Mouse (Mus musculus) cerebellum, postnatal 36 days (tissue): ENCODE measurements around the gene Cd248.
"Not testable (repeated sequence)": the region's sequence is repeated elsewhere in the genome, so short reads cannot be mapped to it uniquely, and the experiment has no call there.

ENCODE experiments used
- DNase-seq, 2 experiments: peaks; one replicate each; pipeline ENCODE4 v3.0.0; 2021 to 2022; ENCODE audit warnings: mixed read lengths in 2 of 2

The Cd248 gene

DNA sequence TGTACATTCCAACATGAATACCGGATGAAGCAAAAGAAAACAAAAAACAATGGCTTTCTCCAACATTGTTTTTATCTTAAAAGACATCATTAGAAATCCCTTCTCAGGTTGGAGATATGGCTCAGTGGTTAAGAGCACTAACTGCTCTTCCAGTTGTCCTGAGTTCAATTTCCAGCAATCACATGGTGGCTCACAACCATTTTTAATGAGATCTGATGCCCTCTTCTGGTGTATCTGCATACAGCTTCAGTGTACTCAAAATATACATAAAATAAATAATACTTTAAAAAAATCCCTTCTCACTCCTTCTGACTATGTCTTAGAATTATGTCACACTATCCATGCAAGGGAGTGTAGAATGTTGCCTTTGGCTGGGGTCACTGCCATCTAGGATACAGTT, 11.4 kb downstream of the Cd248 start:
- no peak for DNase-seq

DNA sequence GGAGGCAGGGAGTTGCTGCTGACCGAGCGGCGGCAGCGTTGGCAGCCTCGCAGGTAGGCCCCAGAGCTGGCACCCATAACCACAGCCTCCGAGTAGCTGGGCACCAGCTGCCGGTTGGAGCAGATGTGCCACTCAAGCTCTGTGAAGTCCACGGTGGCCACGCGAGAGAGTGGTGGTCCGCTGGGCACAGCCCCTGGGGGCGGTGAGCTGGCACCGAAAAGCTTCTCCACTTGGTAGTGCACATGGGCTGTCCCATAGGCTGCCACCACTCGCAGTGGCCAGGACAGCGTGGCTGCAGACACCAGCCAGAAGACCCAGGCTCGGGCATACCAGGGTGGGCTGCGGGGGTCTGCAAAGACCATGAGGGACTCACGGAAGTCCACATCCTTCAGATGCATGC, 14.1 kb downstream of the Cd248 start:
- no peak for DNase-seq

DNA sequence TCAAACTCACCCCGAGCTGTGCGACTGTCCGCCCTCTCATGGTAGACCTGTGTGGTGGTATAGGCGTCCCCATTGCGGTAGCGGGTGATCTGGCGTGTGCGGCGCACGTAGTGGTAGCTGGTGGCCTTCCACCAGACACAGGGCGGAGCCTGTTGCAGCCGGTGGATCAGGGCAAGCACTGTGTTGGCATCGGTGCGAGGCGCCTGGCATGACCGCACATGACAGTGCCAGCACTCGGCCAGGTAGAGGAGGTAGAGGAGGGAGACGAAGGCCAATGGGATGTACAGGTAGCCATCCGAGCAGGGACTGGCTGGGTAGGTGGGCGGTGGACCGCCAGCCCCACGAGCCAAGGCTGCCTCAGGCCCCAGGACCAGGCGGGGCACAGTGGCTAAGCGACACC, 14.7 kb downstream of the Cd248 start:
- DNase-seq = peak in 1 of 2 experiments; percentile 22

DNA sequence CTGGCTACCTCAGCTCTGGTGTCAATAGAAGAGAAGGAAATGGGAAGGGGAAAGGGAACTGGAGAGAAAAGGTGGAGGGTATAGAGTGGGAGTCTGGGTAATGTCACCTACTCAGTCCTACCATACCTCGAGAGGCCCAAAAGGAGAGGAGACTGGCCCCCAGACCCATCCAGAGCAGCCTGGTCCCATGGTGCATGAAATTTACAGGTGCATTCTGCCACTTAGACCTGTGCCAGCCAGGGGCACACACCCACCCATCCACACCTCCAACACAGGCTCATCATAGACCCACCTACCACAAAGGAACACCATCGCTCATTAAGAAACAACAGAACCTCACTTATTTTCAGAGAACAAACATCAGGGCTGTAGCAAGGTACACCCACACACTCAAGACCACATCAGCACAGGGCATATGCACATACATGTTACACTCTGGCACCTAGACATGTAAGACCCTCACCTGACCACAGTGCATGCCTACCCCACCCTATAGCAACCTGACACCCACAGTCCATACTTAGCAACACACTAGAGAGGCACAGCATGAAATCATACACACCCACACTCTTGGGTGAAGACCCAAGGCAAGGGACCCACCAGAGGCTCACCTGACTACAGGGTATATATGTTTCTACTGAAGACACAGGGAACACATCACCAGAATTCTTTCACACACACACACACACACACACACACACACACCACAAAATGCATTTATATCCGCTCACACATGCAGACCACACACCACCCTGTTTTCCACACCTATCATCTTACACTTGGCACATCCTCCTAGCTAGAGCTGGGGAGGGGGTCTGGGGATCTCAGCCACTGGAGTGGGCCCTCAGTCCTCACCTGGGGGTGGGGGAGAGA, 16.3 kb downstream of the Cd248 start:
- DNase-seq = peak in 1 of 2 experiments; percentile 16

DNA sequence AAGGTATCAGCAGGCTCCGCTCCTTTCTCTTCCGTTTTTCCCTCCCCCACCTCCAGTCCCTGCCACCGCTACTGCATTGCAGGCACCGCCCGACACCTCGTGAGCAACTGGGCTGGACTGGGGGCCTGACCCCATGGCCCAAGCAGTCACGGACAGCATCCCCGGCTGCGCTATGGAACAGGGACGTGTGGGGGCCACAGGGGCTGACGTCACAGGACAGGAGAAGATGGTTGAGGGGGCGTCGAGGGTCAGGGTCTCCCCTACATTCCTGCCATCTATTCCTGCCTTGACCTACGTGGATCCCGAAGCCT, 16.9 kb downstream of the Cd248 start:
- peak in 1 of 2 experiments; percentile 49 for DNase-seq

DNA sequence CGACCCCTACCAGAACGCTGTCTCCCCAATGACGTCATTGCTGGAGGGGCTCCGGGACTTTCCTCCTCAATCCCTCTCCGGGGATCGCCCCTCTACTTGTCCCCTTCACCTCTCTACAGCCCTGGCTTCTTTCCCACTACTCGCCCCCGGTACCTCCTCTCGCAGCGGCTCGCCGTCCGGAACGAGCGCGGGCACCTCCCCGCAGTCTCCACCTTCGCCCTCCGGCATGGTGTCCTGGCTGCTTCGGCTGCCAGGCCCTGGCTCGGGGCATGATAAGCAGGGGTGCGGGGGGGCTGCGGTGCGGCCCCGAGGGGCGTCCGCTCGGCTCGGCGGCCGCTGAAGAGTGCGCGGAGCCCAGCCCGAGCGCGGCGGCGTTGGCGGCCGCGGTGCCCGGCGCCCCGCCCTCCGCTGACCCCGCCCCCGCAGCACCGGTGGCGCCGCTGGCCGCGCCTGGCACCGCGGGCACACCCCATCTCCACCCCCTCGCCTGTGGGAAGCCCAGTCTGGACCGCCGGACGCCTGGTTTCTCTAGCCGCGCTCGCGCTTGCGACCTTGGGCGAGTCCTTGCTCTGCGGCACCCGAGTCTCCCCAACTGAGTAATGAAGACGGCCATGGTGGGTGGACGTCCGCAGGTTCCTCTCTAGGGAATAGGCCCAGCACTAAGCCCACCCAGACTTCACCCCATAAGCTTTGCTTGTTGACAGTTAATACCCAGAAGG, 17.4 kb downstream of the Cd248 start, which contains the start of gene Tmem151a:
TSS of gene Tmem151a (minus strand) at position 387 of the 719 bp plus-strand sequence.
- peak; percentile 63 to 75 for DNase-seq

DNA sequence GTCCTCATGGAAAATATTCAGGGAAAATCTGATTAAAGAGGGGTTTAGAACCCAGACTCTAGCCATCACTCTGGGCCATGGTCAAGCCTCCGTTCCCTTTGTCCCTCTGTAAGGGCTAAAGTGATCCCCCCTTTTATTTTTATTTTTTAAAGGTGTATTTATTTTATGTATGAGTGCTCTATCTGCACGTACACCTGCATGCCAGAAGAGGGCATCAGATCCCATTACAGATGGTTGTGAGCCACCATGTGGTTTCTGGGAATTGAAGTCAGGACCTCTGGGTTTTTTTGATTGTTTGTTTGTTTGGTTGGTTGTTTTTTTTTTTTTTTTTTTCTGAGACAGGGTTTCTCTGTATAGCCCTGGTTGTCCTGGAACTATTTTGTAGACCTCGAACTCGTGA, 18.7 kb downstream of the Cd248 start:
- not testable (repeated sequence) for DNase-seq

DNA sequence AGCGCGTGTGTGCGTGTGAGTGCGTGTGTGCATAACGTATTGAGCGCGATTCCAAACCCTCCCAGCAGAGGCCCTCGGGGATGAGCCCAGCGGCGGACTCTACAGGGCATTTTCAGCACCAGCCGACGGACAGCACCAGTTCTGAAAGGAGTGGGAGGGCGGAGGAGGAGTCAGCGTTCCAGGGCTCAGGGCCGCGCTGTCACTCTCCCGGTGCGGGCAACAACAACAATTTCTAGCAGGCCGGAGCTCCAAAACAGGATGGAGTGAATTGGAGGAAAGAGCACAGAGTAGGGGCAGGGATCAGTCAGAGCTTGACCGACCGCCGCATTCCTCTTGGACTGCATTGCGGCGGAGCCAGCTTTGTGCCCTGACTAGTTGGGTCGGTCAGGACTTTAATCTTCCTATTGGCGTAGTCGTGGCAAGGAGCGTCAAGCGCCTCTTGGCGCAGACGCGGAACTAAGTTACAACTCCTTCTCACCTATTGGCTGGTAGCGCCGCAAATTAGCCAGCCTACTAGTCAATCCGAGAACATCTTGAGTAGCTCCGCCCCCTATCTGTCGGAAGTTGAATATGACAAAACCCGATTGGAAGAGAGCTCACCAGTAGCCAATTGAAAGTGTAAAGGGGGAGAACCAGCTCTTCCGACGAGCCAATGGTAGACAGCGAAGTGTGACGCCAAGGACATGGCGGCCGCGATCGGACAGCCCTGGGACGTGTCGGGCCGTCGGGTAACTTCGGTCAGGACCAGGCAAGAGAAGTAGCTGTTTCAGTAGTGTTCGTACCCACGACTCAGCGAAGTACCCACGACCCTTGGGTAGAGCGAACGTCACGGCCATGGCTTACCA, 20.2 kb downstream of the Cd248 start, which contains the start of gene Yif1a:
TSS of gene Yif1a (plus strand) at position 655 of the 845 bp plus-strand sequence.
- DNase-seq = peak; percentile 89 to 94

DNA sequence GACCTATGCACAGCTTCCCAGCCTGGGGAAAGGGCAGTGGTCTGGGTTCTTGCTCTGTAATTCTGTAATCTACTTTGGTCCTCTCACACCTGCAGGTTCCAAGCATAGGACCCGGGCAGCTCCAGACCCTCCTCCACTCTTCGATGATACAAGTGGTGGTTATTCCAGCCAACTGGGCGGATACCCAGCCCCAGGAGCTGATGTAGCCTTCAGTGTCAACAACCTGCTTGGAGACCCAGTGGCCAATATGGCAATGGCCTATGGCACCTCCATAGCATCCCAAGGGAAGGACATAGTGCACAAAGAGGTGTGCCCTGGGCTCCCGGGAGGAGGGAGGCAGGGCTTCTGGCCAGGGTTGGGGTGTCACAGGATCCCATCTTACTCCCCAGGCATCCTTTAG, 21.4 kb downstream of the Cd248 start:
- DNase-seq = no peak

DNA sequence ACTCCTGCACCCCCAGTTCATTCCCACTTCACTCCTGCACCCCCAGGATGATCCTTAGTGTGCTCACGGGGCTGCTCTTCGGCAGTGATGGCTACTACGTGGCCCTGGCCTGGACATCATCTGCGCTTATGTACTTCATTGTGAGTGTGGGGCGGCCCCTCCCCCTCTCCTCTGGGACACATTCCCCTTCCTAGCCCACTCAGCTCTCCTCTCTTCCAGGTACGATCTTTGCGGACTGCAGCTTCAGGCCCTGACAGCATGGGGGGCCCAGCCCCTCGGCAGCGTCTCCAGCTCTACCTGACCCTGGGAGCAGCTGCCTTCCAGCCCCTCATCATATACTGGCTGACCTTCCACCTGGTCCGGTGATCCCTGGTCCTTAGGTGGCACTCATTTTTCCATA, 24.2 kb downstream of the Cd248 start:
- no peak for DNase-seq

DNA sequence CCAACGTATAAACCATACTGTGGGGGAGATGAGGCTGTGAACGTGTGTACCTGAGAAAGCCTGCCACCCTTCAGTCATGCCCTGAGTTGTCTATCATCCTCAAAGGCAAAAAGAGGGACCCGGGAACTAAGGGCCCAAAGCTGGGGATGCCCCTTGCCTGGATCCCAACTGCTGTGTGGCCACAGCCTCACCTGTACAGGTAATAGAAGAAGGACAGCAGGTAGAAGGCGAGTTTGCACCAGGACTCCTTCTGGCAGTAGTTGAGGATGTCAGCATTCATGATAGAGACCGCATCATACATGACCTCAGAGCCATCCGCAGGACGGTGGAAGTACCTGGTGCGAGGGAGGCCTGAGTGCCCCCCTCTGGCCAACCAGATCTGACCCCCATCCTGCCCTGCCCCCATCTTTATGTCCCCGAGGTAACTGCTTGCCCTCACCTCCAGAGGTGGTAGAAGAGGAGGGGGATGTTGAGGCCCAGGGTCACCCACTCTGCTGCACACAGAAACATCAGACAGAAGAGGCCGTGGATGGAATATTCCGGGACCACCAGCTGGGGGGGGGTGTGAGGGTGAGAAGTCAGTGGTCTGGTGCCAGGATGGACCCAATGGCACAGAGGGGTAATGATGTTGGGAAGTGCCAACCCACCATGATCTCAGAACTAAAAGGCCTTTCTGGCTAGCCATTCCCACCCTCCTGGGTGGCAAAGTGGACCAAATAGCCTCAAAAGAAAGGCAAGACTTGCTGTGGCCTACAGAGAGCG, 25.8 kb downstream of the Cd248 start:
- DNase-seq = no peak

DNA sequence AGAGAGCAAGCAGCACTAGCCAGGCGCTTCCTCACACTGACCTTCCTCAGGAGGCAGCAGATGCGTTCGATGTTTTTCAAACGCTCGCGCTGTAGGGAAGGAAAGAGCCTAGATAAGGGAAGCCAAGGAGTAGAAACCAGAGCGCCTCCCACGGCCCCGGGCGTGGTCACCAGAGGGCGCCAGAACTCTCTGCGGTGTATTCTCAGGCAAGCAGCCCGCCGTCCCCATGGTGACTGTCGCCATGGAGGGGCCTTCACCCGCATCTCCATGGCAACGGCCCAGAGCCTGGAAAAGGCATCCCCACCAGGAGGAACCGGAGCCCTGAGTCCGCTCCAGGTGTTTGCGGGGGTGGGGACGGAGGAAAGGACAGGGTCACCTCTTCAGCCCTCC, 26.4 kb downstream of the Cd248 start:
- peak; percentile 97 to 98 for DNase-seq

DNA sequence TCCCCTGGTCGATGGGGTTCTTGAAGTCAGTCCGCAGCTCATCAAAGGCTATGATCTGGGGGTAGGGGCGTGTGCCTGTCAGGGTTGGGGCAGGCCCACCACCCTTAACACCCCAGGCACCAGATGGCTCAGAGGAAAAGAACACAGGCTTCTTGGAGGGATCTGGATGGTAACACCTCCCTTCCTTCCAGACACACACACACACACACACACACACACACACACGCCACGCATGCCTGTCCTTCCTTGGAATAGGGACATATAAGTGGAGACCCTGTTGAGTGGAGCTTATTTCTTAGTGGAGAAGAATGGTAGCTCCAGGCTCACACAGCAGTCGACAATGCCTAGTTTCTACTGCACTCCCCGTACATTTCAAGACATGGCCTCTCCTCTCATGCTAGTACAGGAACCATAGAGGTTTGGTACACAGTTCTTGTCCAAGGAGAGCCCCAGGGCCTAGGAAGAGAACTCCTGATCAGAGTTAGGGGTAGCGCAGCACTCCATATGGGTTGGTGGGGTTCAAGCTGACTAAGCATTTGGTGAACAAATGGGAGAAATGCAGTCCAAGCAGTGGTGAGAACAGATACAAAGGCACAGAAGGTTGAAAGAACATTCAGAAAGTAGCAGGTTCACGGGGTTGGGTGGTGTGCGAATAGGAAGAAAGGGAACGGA, 27.0 kb downstream of the Cd248 start:
- DNase-seq = peak in 1 of 2 experiments; percentile 20

DNA sequence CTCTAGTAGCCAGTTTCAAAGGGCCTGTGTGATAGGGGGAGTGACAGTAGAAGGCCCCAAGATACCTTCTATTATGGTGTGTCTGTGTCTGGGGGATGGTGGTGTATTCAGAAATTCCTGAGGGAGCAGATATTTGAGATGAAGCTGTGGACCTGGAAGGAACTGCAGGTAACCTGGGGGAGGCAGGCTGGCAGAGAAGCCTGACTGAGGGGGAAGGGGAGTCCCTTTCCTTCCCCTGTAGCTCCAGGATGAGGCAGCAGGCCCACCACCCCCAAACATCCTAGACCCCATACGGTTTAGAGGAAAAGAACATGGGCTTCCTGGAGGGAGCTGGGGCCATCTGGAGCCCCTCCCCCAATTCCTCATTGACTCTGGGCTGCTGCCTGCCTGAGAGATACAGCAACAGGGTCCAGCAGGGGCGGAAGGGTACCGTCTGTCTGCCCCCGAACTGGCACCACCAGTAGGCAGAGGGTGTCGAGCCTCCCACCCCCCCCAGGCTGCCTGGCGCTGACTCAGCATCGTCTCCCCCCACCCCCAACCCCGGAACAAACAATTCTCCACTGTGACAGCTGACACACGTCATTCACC, 28.1 kb downstream of the Cd248 start:
- DNase-seq = no peak

DNA sequence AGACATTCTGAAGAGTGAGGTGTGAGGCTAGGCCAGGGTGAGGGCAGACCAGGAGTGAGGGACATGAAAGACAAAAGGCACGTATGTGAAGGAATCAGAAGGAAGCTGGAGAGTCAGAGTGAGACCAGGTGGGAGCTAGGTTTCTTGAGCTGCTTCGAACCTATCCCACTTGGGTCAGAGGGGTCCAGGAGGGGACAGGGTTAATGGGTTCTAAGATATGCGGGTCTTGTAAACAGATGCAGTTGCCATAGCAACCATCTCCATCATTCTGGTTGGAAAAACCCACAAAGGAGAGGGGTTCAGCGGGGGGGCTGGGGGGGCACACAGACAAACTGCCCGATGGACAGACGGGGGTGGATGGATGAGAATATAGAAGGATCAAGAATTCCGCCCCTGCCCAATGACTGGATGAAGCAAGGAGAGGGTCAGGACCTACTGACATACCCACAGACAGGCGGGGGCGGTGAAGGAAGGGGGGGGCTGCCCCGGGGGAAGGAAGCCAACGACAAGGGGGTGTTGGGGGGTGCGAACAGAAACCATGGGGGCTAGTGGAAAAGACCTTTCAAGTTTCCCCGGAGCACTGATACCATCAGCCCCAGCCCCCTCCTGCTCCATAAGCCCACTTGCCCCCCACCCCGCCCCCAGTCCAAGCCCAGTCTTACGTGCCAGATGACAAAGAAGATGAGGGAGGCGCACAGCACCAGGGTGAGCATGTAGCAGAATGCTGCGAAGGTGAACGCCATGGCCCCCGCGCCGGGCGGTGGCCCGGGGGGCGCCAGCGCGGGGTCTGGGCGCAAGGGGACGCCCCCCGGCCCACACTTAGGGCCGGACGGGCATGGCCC, 29.9 kb downstream of the Cd248 start:
- DNase-seq = no peak

DNA sequence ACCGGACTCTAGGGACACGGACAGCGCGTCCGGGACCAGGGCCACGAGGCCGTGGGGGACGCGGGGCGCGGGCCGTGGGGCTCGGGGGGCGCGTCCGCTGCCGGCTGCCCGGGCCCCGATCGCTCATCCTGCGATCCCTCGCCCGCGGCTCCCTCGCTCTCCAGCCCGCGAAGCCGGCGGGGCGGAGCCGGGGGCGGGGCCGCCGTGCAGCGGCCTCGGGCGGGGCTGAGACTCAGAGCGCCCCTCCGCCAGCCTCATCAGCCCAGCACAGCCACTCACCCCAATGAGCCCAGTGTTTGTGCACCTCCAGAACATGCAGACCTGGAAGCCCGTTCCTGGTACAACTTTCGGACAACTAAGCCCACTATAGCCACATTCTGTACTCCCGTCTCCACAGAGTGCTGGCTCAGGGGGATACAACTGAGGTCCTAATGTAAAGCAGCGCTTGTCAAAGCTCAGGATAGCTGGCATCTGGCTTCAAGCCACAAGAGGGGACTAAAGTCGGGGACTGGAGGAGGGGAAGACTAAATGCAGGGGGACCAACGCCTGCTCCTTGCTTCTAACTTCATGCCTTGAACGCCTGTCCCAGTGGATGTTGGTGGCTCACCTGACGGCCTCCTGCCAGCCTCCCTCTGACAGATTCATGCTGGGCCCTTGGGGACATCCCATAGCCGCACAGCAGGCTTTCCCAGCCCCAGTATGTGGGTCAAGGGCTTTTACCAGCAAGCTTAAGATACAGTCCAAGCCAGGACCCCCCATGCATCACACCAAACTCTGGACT, 30.7 kb downstream of the Cd248 start, which contains the start of gene Cnih2:
TSS of gene Cnih2 (minus strand) at position 159 of the 781 bp plus-strand sequence.
- peak; percentile 63 to 78 for DNase-seq

DNA sequence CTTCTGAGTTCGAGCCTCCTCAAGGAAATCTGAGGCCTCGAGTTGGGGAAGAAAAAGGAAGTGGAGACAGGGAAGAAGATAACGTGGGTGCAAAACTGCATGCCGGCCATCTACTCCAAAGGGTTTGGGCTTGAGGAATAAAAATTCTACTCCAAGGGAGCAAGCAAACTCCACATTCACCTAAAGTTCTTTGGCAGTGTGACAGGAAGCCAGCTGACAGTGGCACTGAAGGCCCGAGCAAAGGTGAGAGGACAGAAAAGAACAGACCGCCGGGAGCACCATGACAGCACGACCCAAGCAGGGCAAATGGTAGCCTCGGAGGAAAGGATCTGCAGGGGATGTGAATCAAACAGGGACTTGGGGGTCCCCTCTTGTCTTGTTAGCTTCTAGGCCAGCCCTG, 38.2 kb downstream of the Cd248 start:
- no peak for DNase-seq

DNA sequence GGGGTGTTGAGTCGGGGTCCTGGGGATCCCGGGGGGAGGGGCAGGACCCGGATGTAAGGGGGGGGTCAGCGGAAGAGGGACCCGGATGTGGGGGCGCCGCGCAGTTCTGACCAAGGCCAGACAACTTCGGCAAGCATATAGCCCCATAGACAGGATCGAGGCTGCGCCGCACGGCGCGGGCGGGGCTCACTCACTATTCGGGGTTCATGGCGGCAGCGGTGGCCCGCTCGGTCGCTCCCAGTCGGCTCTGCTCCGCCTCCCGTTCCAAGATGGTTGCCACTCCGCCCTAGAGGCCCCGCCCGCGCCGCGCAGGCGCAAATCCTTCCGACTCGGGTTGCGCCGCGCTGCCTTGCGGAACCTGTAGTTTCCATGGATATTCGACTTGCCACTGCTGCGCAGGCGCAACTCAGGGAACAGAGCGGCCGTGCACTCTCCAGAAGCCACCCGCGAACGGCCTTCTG, 38.9 kb downstream of the Cd248 start, which contains the start of gene Rab1b:
TSS of gene Rab1b (minus strand) at position 342 of the 461 bp plus-strand sequence.
- peak; percentile 99 for DNase-seq
